In genomic region chr9:106476924-106477484, GRCm38 (mm10) we compare ENCODE assay signal across 8 mouse cellular contexts. TPM values are rescaled to one million over a fixed set of nuclear protein-coding genes. Genes with fewer than 3 reads are reported as not detected.
DNase-seq lines count a peak whose midpoint lies in the region; ATAC-seq lines count a peak whose summit lies in the region.

Gene Parp3 (minus strand): TSS chr9:106476949.

- no peaks in the 10 kb centered on the region for H3K9me3 ChIP-seq in hindbrain, embryonic 12.5 days (replicated peaks)

- peak; percentile 98 for ATAC-seq in hindbrain, embryonic 12.5 days (ENCODE audit: low FRiP score)

- 0 out of 2 replicates have a peak within 1 kb of the TSS, but pooled peaks have one; percentile 30 for H3K27ac ChIP-seq in hindbrain, embryonic 12.5 days

- WGBS in hindbrain, embryonic 12.5 days = 0% methylated on average over 41 of the region's 41 CpGs

- peak within 1 kb of the TSS; percentile 59 for H3K9ac ChIP-seq in hindbrain, embryonic 12.5 days

- H3K4me2 ChIP-seq in hindbrain, embryonic 12.5 days (replicated peaks) = peak within 1 kb of the TSS; percentile 81

- H3K36me3 ChIP-seq in hindbrain, embryonic 12.5 days = peaks cover 21% of the 10 kb centered on the region

- H3K4me1 ChIP-seq in hindbrain, embryonic 12.5 days = peaks cover 26% of the 10 kb centered on the region

- no peaks in the 10 kb centered on the region for H3K27me3 ChIP-seq in hindbrain, embryonic 12.5 days

- H3K4me3 ChIP-seq in hindbrain, embryonic 12.5 days = peak within 1 kb of the TSS; percentile 72

- DNase-seq in NIH3T3 (ENCODE audit: low read depth) = peak; percentile 99
- peak; percentile 98 to 99 for DNase-seq in cerebellum, postnatal 10 days
- peak; percentile 99 to 100 for DNase-seq in frontal cortex, postnatal 10 days (ENCODE audit: low spot score in 2 of 2)
- peak; percentile 99 to 100 for DNase-seq in layer of hippocampus, postnatal 14 days (ENCODE audit: low spot score in 2 of 2)
- peak; percentile 98 for DNase-seq in lung, postnatal 14 days
- peak; percentile 99 for DNase-seq in retina, adult 2 months (ENCODE audit: low read depth, low spot score)
- DNase-seq in thymus, postnatal 36 days = peak; percentile 97 to 99

RNA-seq across cellular contexts. Expression of gene Parp3, which starts in this region (rescaled TPM):
- polyA plus RNA-seq in hindbrain, embryonic 12.5 days (2016; fragmentation: Nextera tagmentation; extraction: Ambion mirVana) = 1.6 and 2.1 TPM in 2 replicates
- 1 to 10 TPM; 3.2 to 5.1 TPM for total RNA-seq in layer of hippocampus, postnatal 14 days (2021)

Comparison
In these comparisons a context has a peak if more than half of its experiments do, and no peak if none do; other contexts are left out.
1. Peak in every context shown above with its lines: DNase-seq, ATAC-seq, H3K4me3 ChIP-seq and H3K27ac ChIP-seq.